In the genomic region with DNA sequence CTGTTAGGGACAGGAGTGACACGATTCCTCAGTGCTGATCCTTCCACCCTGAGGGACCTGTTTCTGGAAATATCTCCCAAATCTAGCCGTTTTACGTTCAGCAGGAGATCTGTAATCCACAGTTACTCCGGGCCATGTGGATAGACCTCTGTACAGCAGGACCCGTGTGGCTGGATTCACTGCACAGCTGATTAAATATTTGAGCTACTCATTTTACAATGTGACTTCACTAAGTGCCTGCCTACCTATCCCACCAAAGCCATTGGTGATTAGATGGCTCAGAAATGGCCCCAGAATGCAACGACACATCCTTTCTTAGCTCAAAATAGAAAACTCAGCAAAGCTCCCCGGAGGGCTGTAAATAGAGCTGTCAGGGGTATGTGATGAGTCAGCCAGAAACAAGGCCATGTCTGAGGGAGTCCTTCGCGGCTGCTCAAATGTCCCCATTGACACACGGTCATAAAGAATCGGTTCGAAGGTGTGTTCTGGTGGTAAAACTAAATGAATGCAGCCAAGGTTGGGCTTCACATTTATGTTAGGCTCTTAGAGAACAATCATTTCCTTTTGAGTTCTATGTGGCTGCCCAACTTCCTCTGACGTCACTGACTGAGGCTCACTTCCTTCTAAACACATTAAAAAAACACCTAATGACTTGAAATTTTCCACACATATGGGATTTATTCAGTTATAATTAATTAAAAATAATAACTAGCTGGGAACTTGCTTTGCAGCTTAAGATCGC, we compare ENCODE assay signal across 12 mouse cellular contexts. TPM values are rescaled to one million over a fixed set of nuclear protein-coding genes. Genes with fewer than 3 reads are reported as not detected.
DNase-seq lines count a peak whose midpoint lies in the region; ATAC-seq lines count a peak whose summit lies in the region.
"Had no signal": no experiment of that assay in that cellular context is flagged by ENCODE, and none has a peak within 500 bp of the region (broad histone marks: within the 10 kb centered on the region; RNA-seq: fewer than 3 reads in every experiment).

No protein-coding gene starts in this region.

- ATAC-seq in limb, embryonic 15.5 days (ENCODE audit: insufficient number of reproducible peaks, low FRiP score, low TSS enrichment, low read depth), result no peak
- ATAC-seq in midbrain, embryonic 14.5 days (ENCODE audit: low FRiP score, low TSS enrichment), result no peak

- no peaks in the 10 kb centered on the region for H3K9me3 ChIP-seq in limb, embryonic 15.5 days
- H3K9me3 ChIP-seq in midbrain, embryonic 14.5 days (ENCODE audit: control insufficient read depth, low read length), result no peaks in the 10 kb centered on the region
- H3K9me3 ChIP-seq: neural tube, embryonic 12.5 days had no signal

- H3K4me2 ChIP-seq in limb, embryonic 15.5 days, result no peak overlapping the region
- H3K4me2 ChIP-seq in midbrain, embryonic 14.5 days (ENCODE audit: low read length), result no peak overlapping the region
- H3K4me2 ChIP-seq: neural tube, embryonic 12.5 days had no signal

- no peaks in the 10 kb centered on the region for H3K36me3 ChIP-seq in limb, embryonic 15.5 days
- no peaks in the 10 kb centered on the region for H3K36me3 ChIP-seq in midbrain, embryonic 14.5 days (ENCODE audit: control insufficient read depth, insufficient read depth, low read length)
- H3K36me3 ChIP-seq: neural tube, embryonic 12.5 days had no signal

- 33% methylated on average over 14 of the region's 14 CpGs for WGBS in limb, embryonic 15.5 days
- WGBS in midbrain, embryonic 14.5 days, result 59% methylated on average over 14 of the region's 14 CpGs

- H3K4me1 ChIP-seq in limb, embryonic 15.5 days, result peaks cover 19% of the 10 kb centered on the region
- peaks cover 25% of the 10 kb centered on the region; the same call in 1 of the 2 replicates for H3K4me1 ChIP-seq in midbrain, embryonic 14.5 days (ENCODE audit: control insufficient read depth, insufficient read depth, low read length)

- peak; percentile 75 for DNase-seq in adrenal gland, adult 2 months
- DNase-seq in adrenal gland, adult 18-20 months (ENCODE audit: low spot score in 2 of 2), result no peak
- DNase-seq in left cerebral cortex, adult 11 months (ENCODE audit: low spot score), result peak; percentile 4
- no peak for DNase-seq in left cerebral cortex, adult 9 months (ENCODE audit: low spot score in 2 of 2)
- peak; percentile 36 for DNase-seq in adrenal gland, adult 8-10 months
- DNase-seq in cerebellum, postnatal 14 days, result no peak
- DNase-seq in midbrain, embryonic 14.5 days, result no peak
- DNase-seq: lung, postnatal 36 days; right cerebral cortex, postnatal 4 days had no signal

- no peak overlapping the region for H3K4me3 ChIP-seq in limb, embryonic 15.5 days
- no peak overlapping the region for H3K4me3 ChIP-seq in midbrain, embryonic 14.5 days (replicated peaks; ENCODE audit: low read depth, low read length)
- H3K4me3 ChIP-seq: left cerebral cortex, adult 2 months; neural tube, embryonic 12.5 days had no signal

- no peak overlapping the region for H3K9ac ChIP-seq in limb, embryonic 15.5 days
- no peak overlapping the region for H3K9ac ChIP-seq in midbrain, embryonic 14.5 days (replicated peaks; ENCODE audit: low read length)
- H3K9ac ChIP-seq: neural tube, embryonic 12.5 days had no signal

- H3K27ac ChIP-seq in limb, embryonic 15.5 days, result peak overlapping the region; percentile 43; the same call in 1 of the 2 replicates
- no peak overlapping the region for H3K27ac ChIP-seq in midbrain, embryonic 14.5 days (replicated peaks; ENCODE audit: low read depth, low read length)
- H3K27ac ChIP-seq: left cerebral cortex, adult 2 months; neural tube, embryonic 12.5 days had no signal

- H3K27me3 ChIP-seq in limb, embryonic 15.5 days, result 0 out of 2 replicates have a peak, but pooled peaks cover 2% of the 10 kb centered on the region
- H3K27me3 ChIP-seq in midbrain, embryonic 14.5 days (ENCODE audit: control insufficient read depth, insufficient read depth, low read length), result no peaks in the 10 kb centered on the region
- H3K27me3 ChIP-seq: neural tube, embryonic 12.5 days had no signal

RNA-seq across cellular contexts. Expression of a gene that starts 32.9 kb away (rescaled TPM):
- not detected for total RNA-seq in adrenal gland, adult 2 months (2021)
- 2.0 and 3.2 TPM in 2 replicates for polyA plus RNA-seq in adrenal gland, adult 2 months (2012; rRNA removed)
- not detected for total RNA-seq in adrenal gland, adult 18-20 months (2021)
- total RNA-seq in adrenal gland, adult 8-10 months (2022), result under 1 TPM in 1 of 4 experiments, not detected in 3; 0.80 TPM
- 0.16 and 0.38 TPM in 2 replicates for polyA plus RNA-seq in limb, embryonic 15.5 days (2015; fragmentation: Nextera tagmentation; extraction: Ambion mirVana)
- 0.42 and 0.61 TPM in 2 replicates for polyA plus RNA-seq in midbrain, embryonic 14.5 days (2014; fragmentation: Nextera tagmentation; extraction: Ambion mirVana)

RNA-seq across cellular contexts. Expression of a gene that starts 40.0 kb away (rescaled TPM):
- total RNA-seq in adrenal gland, adult 2 months (2021), result 1 to 10 TPM; 1.4 to 1.7 TPM
- 2.9 and 3.3 TPM in 2 replicates for polyA plus RNA-seq in adrenal gland, adult 2 months (2012; rRNA removed)
- 1 to 10 TPM; 1.5 to 1.7 TPM for total RNA-seq in adrenal gland, adult 18-20 months (2021)
- total RNA-seq in adrenal gland, adult 8-10 months (2022), result under 1 TPM; 0.51 to 0.98 (median 0.80) TPM
- 0.24 and 0.96 TPM in 2 replicates for polyA plus RNA-seq in limb, embryonic 15.5 days (2015; fragmentation: Nextera tagmentation; extraction: Ambion mirVana)
- 0.71 and 1.1 TPM in 2 replicates for polyA plus RNA-seq in midbrain, embryonic 14.5 days (2014; fragmentation: Nextera tagmentation; extraction: Ambion mirVana)

RNA-seq across cellular contexts. Expression of a gene that starts 40.9 kb away (rescaled TPM):
- 10 to 100 TPM; 40.6 to 57.6 TPM for total RNA-seq in adrenal gland, adult 2 months (2021)
- 2.7 and 3.7 TPM in 2 replicates for polyA plus RNA-seq in adrenal gland, adult 2 months (2012; rRNA removed)
- 10 to 100 TPM; 39.8 to 46.3 TPM for total RNA-seq in adrenal gland, adult 18-20 months (2021)
- 10 to 100 TPM; 57.4 to 61.2 (median 59.2) TPM for total RNA-seq in adrenal gland, adult 8-10 months (2022)
- 3.1 and 3.6 TPM in 2 replicates for polyA plus RNA-seq in limb, embryonic 15.5 days (2015; fragmentation: Nextera tagmentation; extraction: Ambion mirVana)
- polyA plus RNA-seq in midbrain, embryonic 14.5 days (2014; fragmentation: Nextera tagmentation; extraction: Ambion mirVana), result 16.6 and 17.1 TPM in 2 replicates

Comparison
In these comparisons a context has a peak if more than half of its experiments do, and no peak if none do; other contexts are left out.
1. DNase-seq: peak in adrenal gland, adult 2 months (single experiment), left cerebral cortex, adult 11 months (single experiment) and adrenal gland, adult 8-10 months (single experiment); none in adrenal gland, adult 18-20 months (0 of 2), left cerebral cortex, adult 9 months (0 of 2), cerebellum, postnatal 14 days (0 of 2) and midbrain, embryonic 14.5 days (single experiment).